Mouse (Mus musculus) heart, embryonic 12.5 days (tissue): ENCODE results near the gene Med15. TPM values are rescaled to one million over a fixed set of nuclear protein-coding genes. Genes with fewer than 3 reads are reported as not detected.
A peak's percentile ranks its signal among the peaks of the same experiment; 100 is the strongest.

Experiments used
- ATAC-seq: fragments of 200-750 bp; cut with Nextera tagmentation; 2 replicates; pipeline ENCODE4 v1.8.0; 2017; ENCODE audit warnings: moderate TSS enrichment, moderate library complexity; ENCODE audit not compliant: insufficient number of reproducible peaks, low FRiP score
- H3K27ac ChIP-seq: fragments of 300-500 bp; sonication (generic); 2 replicates; pipeline ENCODE4 v1.5.1; 2016; ENCODE audit warnings: mild to moderate bottlenecking, moderate library complexity; ENCODE audit not compliant: poor library complexity, severe bottlenecking
- H3K27me3 ChIP-seq: fragments of 300-500 bp; sonication (generic); replicated peaks from 2 replicates; pipeline ENCODE4 v1.6.1; 2016; ENCODE audit warnings: mild to moderate bottlenecking, moderate library complexity
- H3K36me3 ChIP-seq: fragments of 300-500 bp; sonication (generic); 2 replicates; pipeline ENCODE4 v1.6.1; 2016; ENCODE audit warnings: mild to moderate bottlenecking, moderate library complexity
- H3K4me1 ChIP-seq: fragments of 300-500 bp; sonication (generic); replicated peaks from 2 replicates; pipeline ENCODE4 v1.6.1; 2016; ENCODE audit warnings: mild to moderate bottlenecking
- H3K4me2 ChIP-seq: fragments of 300-500 bp; sonication (generic); 2 replicates; pipeline ENCODE4 v1.6.1; 2016; ENCODE audit warnings: mild to moderate bottlenecking, moderate library complexity
- H3K4me3 ChIP-seq: fragments of 300-500 bp; sonication (generic); 2 replicates; pipeline ENCODE4 v1.5.1; 2016; ENCODE audit warnings: mild to moderate bottlenecking
- H3K9ac ChIP-seq: fragments of 300-500 bp; sonication (generic); 2 replicates; pipeline ENCODE4 v1.6.1; 2016; ENCODE audit warnings: mild to moderate bottlenecking, moderate library complexity
- H3K9me3 ChIP-seq: fragments of 300-500 bp; sonication (generic); replicated peaks from 2 replicates; pipeline ENCODE4 v1.6.1; 2016; ENCODE audit warnings: mild to moderate bottlenecking, moderate library complexity
- WGBS: fragments of 180-500 bp; shearing (Covaris S2); methylation state at CpG from one replicate; pipeline ENCODE4 v1.1.7; 2016; 5-methylcytosine and 5-hydroxymethylcytosine counted together
- polyA plus RNA-seq: library from polyadenylated mRNA; unstranded; fragments of >200 nt; fragmentation: Nextera tagmentation; extraction: Ambion mirVana; gene quantifications from 2 replicates; pipeline ENCODE4 v1.2.1, GENCODE M21; 2016

Med15 gene
- polyA plus RNA-seq, 1 experiment from 2014 or later, result 36.9 TPM

DNA sequence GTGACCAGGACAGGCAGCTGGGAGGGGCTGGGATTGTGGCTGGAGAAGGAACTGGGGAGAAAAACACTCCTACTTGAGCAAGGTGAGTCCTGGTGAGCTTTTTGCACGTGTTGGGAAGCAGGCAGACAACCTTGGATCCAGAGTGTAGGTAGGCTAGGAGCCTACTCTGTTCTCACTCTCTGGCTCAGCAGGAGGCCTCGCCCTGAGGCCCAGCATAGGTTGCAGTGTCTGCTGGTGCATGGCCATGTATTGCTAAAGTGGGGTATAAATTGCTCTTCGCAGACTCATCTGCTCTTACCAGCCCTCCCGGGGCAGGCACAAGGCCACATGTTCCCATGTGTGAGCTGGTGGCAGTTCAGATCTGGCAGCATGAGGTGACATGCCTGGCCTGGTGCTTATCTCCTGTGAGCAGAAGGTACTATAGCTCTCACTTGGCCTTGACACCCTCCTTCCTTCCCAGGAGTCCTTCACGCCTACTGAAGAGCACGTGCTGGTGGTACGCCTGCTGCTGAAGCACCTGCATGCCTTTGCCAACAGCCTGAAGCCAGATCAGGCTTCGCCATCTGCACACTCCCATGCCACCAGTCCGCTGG, 94.6 kb downstream of the Med15 start:
- Histone ChIP-seq H3K9me3 (no peaks in the 10 kb centered on the region), H3K9ac (no peak overlapping the region), H3K36me3 (peaks cover 59% of the 10 kb centered on the region), H3K27me3 (no peaks in the 10 kb centered on the region), H3K4me1 (peaks cover 33% of the 10 kb centered on the region), H3K4me3 (no peak overlapping the region), H3K27ac (no peak overlapping the region), H3K4me2 (no peak overlapping the region)
- ATAC-seq, result peak; percentile 79
- 79% methylated on average over 9 of the region's 9 CpGs for WGBS

DNA sequence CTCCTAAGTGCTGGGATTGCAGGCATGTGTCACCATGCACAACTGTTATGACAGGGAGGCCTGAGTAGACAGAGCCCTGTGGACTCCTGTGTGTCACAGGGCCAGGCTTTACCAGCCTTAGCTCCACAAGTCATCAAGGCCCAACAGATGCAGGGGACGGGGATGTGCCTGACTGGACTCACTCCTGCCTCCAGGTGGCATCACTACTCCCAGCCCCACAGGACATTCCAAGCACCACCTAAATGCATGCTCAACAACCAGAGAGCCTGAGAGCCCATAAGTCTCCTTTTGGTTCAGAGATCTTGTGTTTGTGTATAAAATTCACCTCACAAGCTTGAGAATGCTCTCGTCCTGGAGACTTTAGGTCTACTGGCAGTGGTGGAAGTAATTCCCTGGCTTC, 95.1 kb downstream of the Med15 start:
- Histone ChIP-seq H3K4me2 (no peak overlapping the region), H3K36me3 (peaks cover 59% of the 10 kb centered on the region), H3K4me1 (peaks cover 33% of the 10 kb centered on the region), H3K9ac (no peak overlapping the region), H3K4me3 (no peak overlapping the region), H3K27me3 (no peaks in the 10 kb centered on the region), H3K27ac (no peak overlapping the region), H3K9me3 (no peaks in the 10 kb centered on the region)
- no peak for ATAC-seq
- WGBS, result 76% methylated on average over 2 of the region's 2 CpGs

DNA sequence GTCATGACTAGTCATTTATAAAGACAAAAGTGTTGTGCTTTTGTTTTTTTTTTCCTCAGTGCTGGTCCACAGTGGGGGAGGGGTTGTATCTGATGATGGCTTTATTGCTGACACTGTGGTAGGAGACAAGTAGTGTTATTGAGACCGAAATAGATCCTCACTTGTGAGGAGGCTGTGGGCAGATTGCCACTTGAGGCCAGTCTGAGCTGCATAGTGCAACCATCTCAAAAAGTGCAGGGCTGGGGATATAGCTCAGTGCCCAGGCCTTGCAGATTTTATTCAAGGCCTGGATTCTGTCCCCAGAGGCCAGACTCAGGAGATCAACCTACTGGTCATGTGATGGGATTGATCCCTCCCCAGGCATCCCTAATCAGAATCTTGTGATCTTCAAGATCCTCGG, 95.8 kb downstream of the Med15 start:
- no peak overlapping the region for H3K9ac ChIP-seq
- no peaks in the 10 kb centered on the region for H3K9me3 ChIP-seq
- H3K36me3 ChIP-seq, result peaks cover 59% of the 10 kb centered on the region
- H3K27ac ChIP-seq, result peak overlapping the region; percentile 28; the same call in 1 of the 2 replicates
- H3K27me3 ChIP-seq, result no peaks in the 10 kb centered on the region
- no peak overlapping the region for H3K4me3 ChIP-seq
- 0 out of 2 replicates have a peak overlapping the region, but pooled peaks have one; percentile 7 for H3K4me2 ChIP-seq
- WGBS, result 56% methylated on average over 2 of the region's 2 CpGs
- 0 out of 2 replicates have a peak, but pooled peaks have one; percentile 20 for ATAC-seq
- H3K4me1 ChIP-seq, result peaks cover 33% of the 10 kb centered on the region

DNA sequence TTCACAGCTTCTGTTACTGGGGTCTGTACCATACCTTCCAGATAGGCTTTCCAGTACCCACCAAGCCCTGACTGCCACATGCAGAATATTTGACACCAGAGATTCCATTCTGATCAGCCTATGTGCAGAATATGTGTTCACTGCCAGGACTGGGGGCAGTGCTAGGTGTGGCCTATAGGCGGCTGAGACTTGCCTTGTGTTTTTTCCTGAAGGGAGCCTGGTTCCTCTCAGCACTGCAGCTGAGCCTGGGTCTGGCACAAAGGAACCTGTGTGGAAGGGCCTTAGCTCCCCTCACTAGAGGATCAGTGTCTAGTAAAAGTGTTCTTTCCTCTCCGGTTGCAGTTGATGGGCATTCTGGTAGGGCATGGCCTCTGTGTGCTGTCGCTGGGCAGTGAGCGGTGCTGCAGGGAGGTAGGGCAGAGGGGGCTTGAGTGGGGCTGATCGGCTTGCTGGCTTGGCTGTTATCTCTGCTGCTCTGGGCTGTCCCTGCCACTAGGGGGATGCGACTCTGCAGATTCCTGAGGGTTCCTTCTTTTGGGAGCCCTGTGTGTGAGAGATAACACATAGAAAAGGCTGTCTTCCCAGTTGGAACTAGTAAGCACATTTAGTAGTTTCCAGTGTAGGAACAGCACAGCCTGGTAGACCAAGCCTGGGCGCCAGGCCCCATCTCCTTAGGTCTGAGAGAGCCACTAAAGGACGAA, 99.1 kb downstream of the Med15 start:
- no peak overlapping the region for H3K27ac ChIP-seq
- H3K4me1 ChIP-seq, result peaks cover 33% of the 10 kb centered on the region
- H3K27me3 ChIP-seq, result no peaks in the 10 kb centered on the region
- no peak overlapping the region for H3K4me2 ChIP-seq
- no peak overlapping the region for H3K9ac ChIP-seq
- ATAC-seq, result no peak
- no peak overlapping the region for H3K4me3 ChIP-seq
- 59% methylated on average over 8 of the region's 8 CpGs for WGBS
- peaks cover 2% of the 10 kb centered on the region; the same call in 1 of the 2 replicates for H3K9me3 ChIP-seq
- peaks cover 60% of the 10 kb centered on the region for H3K36me3 ChIP-seq

DNA sequence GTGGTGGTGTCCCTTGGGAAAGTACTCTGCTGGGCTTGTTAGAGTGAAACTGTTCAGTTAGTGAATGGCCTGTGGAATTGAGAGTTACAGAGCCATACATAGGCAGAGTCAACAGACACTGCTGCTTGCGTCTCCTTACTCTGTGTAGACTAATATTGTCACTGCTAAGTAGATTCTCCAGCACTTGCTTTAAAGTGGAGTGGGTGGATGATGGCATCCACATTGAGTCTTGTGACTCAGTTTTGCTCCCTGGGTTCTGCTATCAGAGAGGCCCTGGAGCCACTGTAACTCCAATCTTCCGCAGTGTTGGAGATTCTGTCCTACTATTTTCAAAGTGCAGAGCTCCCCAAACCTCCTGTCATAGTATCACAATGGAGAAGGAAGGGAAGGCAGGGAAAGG, 100.1 kb downstream of the Med15 start:
- peaks cover 24% of the 10 kb centered on the region for H3K4me1 ChIP-seq
- ATAC-seq, result no peak
- no peaks in the 10 kb centered on the region for H3K27me3 ChIP-seq
- H3K4me2 ChIP-seq, result no peak overlapping the region
- no peak overlapping the region for H3K27ac ChIP-seq
- no peak overlapping the region for H3K9ac ChIP-seq
- H3K9me3 ChIP-seq, result peaks cover 2% of the 10 kb centered on the region; the same call in 1 of the 2 replicates
- no peak overlapping the region for H3K4me3 ChIP-seq
- WGBS, result 94% methylated on average over 2 of the region's 2 CpGs
- peaks cover 64% of the 10 kb centered on the region for H3K36me3 ChIP-seq

DNA sequence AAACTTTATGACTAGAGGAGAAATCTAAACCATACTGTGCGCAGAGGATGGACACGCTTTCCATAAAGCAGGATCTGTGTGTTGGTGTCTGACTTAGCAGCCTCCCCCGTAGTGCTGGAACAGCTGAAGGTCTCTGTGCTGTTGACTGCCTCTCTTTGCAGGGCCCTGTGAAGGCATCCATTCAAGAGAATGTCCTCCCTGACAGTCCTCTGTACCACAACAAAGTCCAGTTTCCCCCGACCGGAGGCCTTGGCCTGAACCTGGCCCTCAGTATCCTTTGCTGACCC, 106.5 kb downstream of the Med15 start:
- Histone ChIP-seq H3K36me3 (peaks cover 87% of the 10 kb centered on the region), H3K4me1 (no peaks in the 10 kb centered on the region)
- 93% methylated on average over 5 of the region's 5 CpGs for WGBS

DNA sequence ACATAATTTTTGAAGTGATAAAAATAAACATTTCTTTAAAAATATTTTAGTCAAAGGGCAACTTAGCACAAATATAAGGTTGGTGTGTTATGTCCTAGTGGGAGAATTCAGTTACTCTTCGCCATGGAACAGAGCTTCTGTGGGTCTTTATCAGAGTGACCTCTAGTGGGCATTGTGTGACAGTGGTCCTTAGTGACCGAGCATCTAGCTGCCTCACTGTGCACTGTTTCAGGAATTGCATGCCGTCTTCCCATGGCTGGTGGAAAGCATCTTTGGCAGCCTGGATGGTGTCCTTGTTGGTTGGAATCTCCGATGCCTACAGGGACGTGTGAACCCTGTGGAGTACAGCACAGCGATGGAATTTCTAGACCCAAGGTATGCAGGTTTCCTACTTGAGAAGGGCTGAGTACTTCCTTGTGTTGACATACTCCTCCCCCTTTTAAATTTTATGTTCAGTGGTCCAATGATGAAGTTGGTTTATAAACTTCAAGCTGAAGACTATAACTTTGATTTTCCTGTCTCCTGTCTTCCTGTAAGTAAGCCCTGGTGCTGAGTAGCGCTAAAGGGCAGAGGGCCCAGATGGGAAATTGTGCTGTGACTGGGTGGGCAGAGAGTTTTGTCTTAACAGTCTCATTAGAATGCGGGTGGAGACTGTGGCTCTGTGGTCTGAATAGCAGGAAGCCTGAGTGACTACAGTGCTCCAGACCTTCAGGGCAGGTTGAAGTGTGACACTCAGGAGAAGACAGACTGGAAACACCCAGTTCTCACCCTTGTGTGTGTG, 107.0 kb downstream of the Med15 start:
- WGBS, result 66% methylated on average over 8 of the region's 8 CpGs
- Histone ChIP-seq H3K27me3 (no peaks in the 10 kb centered on the region), H3K27ac (no peak overlapping the region), H3K36me3 (peaks cover 83% of the 10 kb centered on the region), H3K9ac (no peak overlapping the region), H3K4me1 (0 out of 2 replicates have a peak, but pooled peaks cover under 1% of the 10 kb centered on the region), H3K4me3 (no peak overlapping the region), H3K4me2 (no peak overlapping the region), H3K9me3 (no peaks in the 10 kb centered on the region)
- ATAC-seq, result 0 out of 2 replicates have a peak, but pooled peaks have one; percentile 33

More for the DNA sequence above, 106.5 kb downstream of the Med15 start:
- H3K9me3 ChIP-seq, result peaks cover 2% of the 10 kb centered on the region; the same call in 1 of the 2 replicates
- no peaks in the 10 kb centered on the region for H3K27me3 ChIP-seq
- no peak overlapping the region for H3K4me2 ChIP-seq
- ATAC-seq, result no peak
- H3K4me3 ChIP-seq, result no peak overlapping the region
- no peak overlapping the region for H3K27ac ChIP-seq
- no peak overlapping the region for H3K9ac ChIP-seq

DNA sequence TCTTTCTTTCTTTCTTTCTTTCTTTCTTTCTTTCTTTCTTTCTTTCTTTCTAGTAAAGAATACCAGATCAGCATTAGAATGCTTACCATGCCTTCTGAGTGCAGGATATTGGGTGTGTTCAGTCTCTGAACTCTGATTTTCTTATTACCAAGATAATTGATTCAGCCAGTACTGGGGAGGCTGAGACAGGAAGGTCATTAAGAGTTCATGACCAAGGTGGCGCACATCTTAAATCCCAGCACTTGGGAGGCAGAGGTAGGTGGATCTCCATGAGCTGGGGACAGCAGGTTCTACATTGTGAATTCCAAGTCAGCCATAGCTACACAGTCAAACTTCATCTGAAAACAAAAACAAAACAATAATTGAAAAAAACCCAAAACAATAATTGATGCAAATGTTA, 110.8 kb downstream of the Med15 start:
- Histone ChIP-seq H3K4me1 (peaks cover 9% of the 10 kb centered on the region), H3K27ac (no peak overlapping the region), H3K9ac (no peak overlapping the region), H3K36me3 (peaks cover 46% of the 10 kb centered on the region), H3K4me3 (no peak overlapping the region), H3K27me3 (peaks cover 3% of the 10 kb centered on the region; the same call in 1 of the 2 replicates), H3K4me2 (no peak overlapping the region), H3K9me3 (no peaks in the 10 kb centered on the region)
- WGBS, result 86% methylated on average over 1 of the region's 1 CpGs
- no peak for ATAC-seq

DNA sequence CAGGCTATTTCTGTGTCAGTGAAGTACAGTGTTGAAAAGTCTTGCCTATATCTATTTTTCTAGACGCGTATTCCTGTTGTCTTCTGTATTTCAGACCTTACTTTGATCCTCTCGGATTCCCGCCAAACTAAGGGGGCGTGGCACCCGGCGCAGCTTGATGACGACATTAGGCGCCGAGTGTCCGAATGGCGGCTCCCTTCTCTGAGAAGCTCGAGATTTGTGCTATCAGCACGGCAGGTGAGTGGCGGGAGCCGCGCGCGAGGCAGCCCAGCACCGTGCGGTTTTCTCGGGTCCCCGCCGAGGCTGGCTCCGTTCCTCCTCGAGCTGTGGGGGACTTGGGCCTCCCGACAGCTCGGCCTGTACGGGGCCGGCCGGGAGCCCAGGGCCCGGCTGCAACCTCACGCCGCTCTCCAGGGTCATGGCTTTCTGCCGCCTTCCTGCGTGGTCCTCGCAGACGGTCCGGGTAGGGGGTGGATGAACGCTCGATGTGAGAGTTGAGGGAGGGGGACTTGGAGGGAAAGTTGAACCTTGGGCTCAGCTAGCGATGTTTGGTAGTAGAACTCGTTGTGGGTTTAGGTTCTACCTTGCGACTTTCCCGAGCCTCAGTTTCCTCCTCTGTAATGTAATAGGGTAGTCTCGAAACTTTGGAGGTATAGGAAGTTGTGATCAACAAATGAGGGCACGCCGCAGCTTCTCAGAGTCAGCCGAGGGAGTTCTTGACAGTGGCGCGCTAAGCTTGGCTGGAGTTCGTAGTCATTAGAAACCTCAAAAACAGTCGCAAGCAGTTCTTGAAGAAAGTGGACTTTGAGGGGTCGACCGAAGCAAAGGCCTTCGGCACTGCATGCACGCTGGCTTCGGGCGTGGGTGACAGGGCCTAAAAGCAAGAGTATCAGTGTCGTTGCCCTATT, 113.2 kb downstream of the Med15 start, which contains the start of gene Smpd4:
Smpd4 (plus strand) TSS at position 157 of the 908 bp plus-strand sequence.
- Histone ChIP-seq H3K4me2 (peak within 1 kb of the TSS; percentile 96), H3K9ac (peak within 1 kb of the TSS; percentile 91), H3K27me3 (peaks cover 6% of the 10 kb centered on the region; the same call in 1 of the 2 replicates), H3K9me3 (no peaks in the 10 kb centered on the region), H3K4me3 (peak within 1 kb of the TSS; percentile 99), H3K27ac (no peak within 1 kb of the TSS), H3K36me3 (peaks cover 27% of the 10 kb centered on the region), H3K4me1 (peaks cover 9% of the 10 kb centered on the region)
- WGBS, result 2% methylated on average over 60 of the region's 60 CpGs
- ATAC-seq, result peak; percentile 82

DNA sequence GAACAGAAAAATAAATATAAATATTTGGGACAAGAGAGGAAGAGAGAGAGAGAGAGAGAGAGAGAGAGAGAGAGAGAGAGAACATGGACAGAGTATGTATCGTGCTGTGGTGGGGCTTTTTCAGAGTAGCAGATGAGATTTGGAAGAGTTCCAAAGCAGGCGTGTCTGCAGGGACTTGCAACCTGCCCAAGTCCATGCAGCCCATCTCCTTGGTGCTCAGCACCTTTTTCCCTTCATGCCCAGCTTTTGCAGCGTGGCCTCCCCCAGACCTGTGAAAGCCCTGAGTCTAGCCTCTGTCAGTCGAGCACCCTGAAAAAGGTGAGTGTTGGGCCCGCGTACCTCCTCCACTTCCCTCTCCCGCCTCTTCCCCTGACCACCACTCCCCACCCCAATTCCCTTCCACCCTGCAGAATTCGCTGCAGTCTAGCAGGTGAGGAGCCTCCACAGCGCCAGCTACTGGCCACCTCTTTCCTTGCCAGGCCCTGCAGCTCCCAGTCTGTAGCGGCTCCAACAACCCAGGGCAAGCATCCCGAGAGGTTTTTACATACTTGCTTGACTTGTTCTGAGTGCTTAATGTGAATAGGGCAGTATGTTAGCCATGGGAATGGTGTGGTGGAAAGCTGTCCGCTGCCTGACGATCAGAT, 114.6 kb downstream of the Med15 start:
- H3K9ac ChIP-seq, result no peak overlapping the region
- no peak overlapping the region for H3K27ac ChIP-seq
- H3K27me3 ChIP-seq, result peaks cover 6% of the 10 kb centered on the region; the same call in 1 of the 2 replicates
- H3K36me3 ChIP-seq, result peaks cover 16% of the 10 kb centered on the region
- WGBS, result 12% methylated on average over 13 of the region's 13 CpGs
- ATAC-seq, result 0 out of 2 replicates have a peak, but pooled peaks have one; percentile 41
- H3K4me1 ChIP-seq, result peaks cover 9% of the 10 kb centered on the region
- peak overlapping the region; percentile 14 for H3K4me2 ChIP-seq
- no peaks in the 10 kb centered on the region for H3K9me3 ChIP-seq
- no peak overlapping the region for H3K4me3 ChIP-seq
